In genomic region chr10:75680574-75681001, GRCm38 (mm10) we compare ENCODE assay signal across 17 mouse cellular contexts. TPM values are rescaled to one million over a fixed set of nuclear protein-coding genes. Genes with fewer than 3 reads are reported as not detected.
A peak's percentile ranks its signal among the peaks of the same experiment; 100 is the strongest.
DNase-seq lines count a peak whose midpoint lies in the region; TF ChIP-seq lines count a peak whose summit lies in the region.
"Had no signal": no experiment of that assay in that cellular context is flagged by ENCODE, and none has a peak within 500 bp of the region (broad histone marks: within the 10 kb centered on the region; RNA-seq: fewer than 3 reads in every experiment).

No protein-coding gene starts in this region.

- peaks cover 10% of the 10 kb centered on the region for H3K4me1 ChIP-seq in testis, adult 2 months (ENCODE audit: control insufficient read depth, insufficient read depth, low read length)

- no peak overlapping the region for H3K27ac ChIP-seq in testis, adult 2 months (ENCODE audit: control insufficient read depth, insufficient read depth, low read depth, low read length)
- H3K27ac ChIP-seq: embryonic facial prominence, embryonic 13.5 days; intestine, embryonic 15.5 days; kidney, embryonic 15.5 days; macrophage; midbrain, embryonic 12.5 days had no signal

- no peak for TF ChIP-seq CTCF in testis, adult 2 months (IDR thresholded peaks at IDR 0.05; ENCODE audit: control insufficient read depth, insufficient read depth, insufficient replicate concordance, low read depth, low read length)

- TF ChIP-seq POLR2A in testis, adult 2 months (IDR thresholded peaks at IDR 0.05; ENCODE audit: control insufficient read depth, low read depth, low read length): no peak

- peak overlapping the region; percentile 79 for H3K4me3 ChIP-seq in testis, adult 2 months (ENCODE audit: control insufficient read depth, low read depth, low read length)
- H3K4me3 ChIP-seq: embryonic facial prominence, embryonic 13.5 days; intestine, embryonic 15.5 days; kidney, embryonic 15.5 days; midbrain, embryonic 12.5 days; myocyte had no signal

- peak; percentile 25 to 56 for DNase-seq in layer of hippocampus, adult 18-20 months (ENCODE audit: low spot score in 2 of 2)
- DNase-seq in layer of hippocampus, postnatal 25 days (ENCODE audit: extremely low spot score in 1 of 2, low spot score in 1 of 2): no peak
- DNase-seq in testis, postnatal 10 days (ENCODE audit: low spot score): no peak
- peak; percentile 69 to 73 for DNase-seq in cerebellum, postnatal 25 days
- no peak for DNase-seq in spleen, postnatal 14 days (ENCODE audit: low spot score in 2 of 2)
- DNase-seq in lung, adult 18-20 months: no peak
- DNase-seq: adrenal gland, postnatal 36 days; liver; lung, adult 2 months; thymus, postnatal 25 days had no signal

- H3K27me3 ChIP-seq in testis, adult 2 months (ENCODE audit: control insufficient read depth, insufficient read depth, low read length): no peaks in the 10 kb centered on the region
- H3K27me3 ChIP-seq: embryonic facial prominence, embryonic 13.5 days; intestine, embryonic 15.5 days; kidney, embryonic 15.5 days; midbrain, embryonic 12.5 days had no signal

- H3K36me3 ChIP-seq in testis, adult 2 months (ENCODE audit: control insufficient read depth, insufficient read depth, low read length): no peaks in the 10 kb centered on the region; the same call in 1 of the 2 replicates

RNA-seq across cellular contexts. Expression of gene Susd2, which starts 36.8 kb away (rescaled TPM):
- total RNA-seq in layer of hippocampus, adult 18-20 months (2021): 1 to 10 TPM; 1.9 to 2.4 TPM
- total RNA-seq in layer of hippocampus, postnatal 25 days (2021): 1 to 10 TPM; 1.4 to 1.6 TPM
- polyA plus RNA-seq in testis, adult 2 months (2012; rRNA removed): 4.0 and 4.7 TPM in 2 replicates

Comparison
In these comparisons a context has a peak if more than half of its experiments do, and no peak if none do; other contexts are left out.
1. DNase-seq: peak in layer of hippocampus, adult 18-20 months (2 of 2) and cerebellum, postnatal 25 days (2 of 2); none in layer of hippocampus, postnatal 25 days (0 of 2), testis, postnatal 10 days (single experiment), spleen, postnatal 14 days (0 of 2) and lung, adult 18-20 months (0 of 2).